Mouse (Mus musculus) ES-E14 (cell line): ENCODE measurements around the gene Zzz3. TPM values are rescaled to one million over a fixed set of nuclear protein-coding genes. Genes with fewer than 3 reads are reported as not detected.

Experiments
- DNase-seq: peaks from one replicate; pipeline ENCODE4 v3.0.0-alpha.2; 2013; ENCODE audit warnings: low read depth, low spot score
- H3K27ac ChIP-seq: 2 replicates; pipeline ENCODE4 v1.5.1; 2012; ENCODE audit warnings: low read depth, mild to moderate bottlenecking, low read length, moderate library complexity, mixed read lengths; ENCODE audit not compliant: poor library complexity, insufficient read depth, severe bottlenecking
- H3K36me3 ChIP-seq: 2 replicates; pipeline ENCODE4 v1.6.1; 2012; ENCODE audit warnings: mild to moderate bottlenecking, low read length, moderate library complexity, mixed read lengths; ENCODE audit not compliant: control insufficient read depth, poor library complexity, insufficient read depth, severe bottlenecking
- H3K4me1 ChIP-seq, 2 experiments: fragments of 150-350 bp in 1 of 2; sonication (generic) in 1 of 2; 2 replicates each; pipeline ENCODE4 v1.6.1; 2012; ENCODE audit warnings: low read length in 2 of 2, mild to moderate bottlenecking in 1 of 2, mixed read lengths in 1 of 2; ENCODE audit not compliant: control insufficient read depth in 2 of 2, insufficient read depth in 2 of 2, poor library complexity in 1 of 2
- H3K4me3 ChIP-seq, 2 experiments: fragments of 150-350 bp in 1 of 2; sonication (generic) in 1 of 2; 2 replicates each; pipeline ENCODE4 v1.5.1; 2012; ENCODE audit warnings: low read length in 2 of 2, low read depth in 1 of 2, mild to moderate bottlenecking in 1 of 2, mixed read lengths in 1 of 2; ENCODE audit not compliant: insufficient read depth in 1 of 2, poor library complexity in 1 of 2, severe bottlenecking in 1 of 2
- H3K9ac ChIP-seq: 2 replicates; pipeline ENCODE4 v1.6.1; 2012; ENCODE audit warnings: low read depth, mild to moderate bottlenecking, low read length, mixed read lengths; ENCODE audit not compliant: poor library complexity, insufficient read depth, severe bottlenecking
- H3K9me3 ChIP-seq: fragments of 150-350 bp; sonication (generic); 2 replicates; pipeline ENCODE4 v1.6.1; 2012; ENCODE audit warnings: low read depth, mild to moderate bottlenecking, low read length; ENCODE audit not compliant: control insufficient read depth, insufficient read depth
- CHD2 ChIP-seq: IDR thresholded peaks from 2 replicates; pipeline ENCODE4 v1.6.1; 2014; ENCODE audit warnings: mild to moderate bottlenecking, low read depth, low read length, inconsistent platforms
- HCFC1 ChIP-seq: IDR thresholded peaks from 2 replicates; pipeline ENCODE4 v1.6.1; 2012; ENCODE audit warnings: low read length, inconsistent platforms, borderline replicate concordance; ENCODE audit not compliant: insufficient read depth
- MAFK ChIP-seq: IDR thresholded peaks from 2 replicates; pipeline ENCODE4 v1.6.1; 2014; ENCODE audit warnings: mild to moderate bottlenecking, low read depth, low read length, inconsistent platforms; ENCODE audit not compliant: insufficient read depth
- ZC3H11A ChIP-seq: IDR thresholded peaks from 2 replicates; pipeline ENCODE4 v1.6.1; 2012; ENCODE audit warnings: low read depth, mild to moderate bottlenecking, inconsistent platforms, low read length, borderline replicate concordance
- ZNF384 ChIP-seq: IDR thresholded peaks from 2 replicates; pipeline ENCODE4 v1.6.1; 2012; ENCODE audit warnings: low read depth, low read length, inconsistent platforms
- in situ Hi-C, 2 experiments: fragments of 600-800 bp; cut with MboI; formaldehyde crosslinking; loops; one replicate each; pipeline ENCODE4 v1.15.1; 2025; ENCODE audit warnings: low sequenced_read_pairs in 2 of 2, inconsistent platforms in 1 of 2; ENCODE audit not compliant: unreplicated experiment in 2 of 2
- total RNA-seq: library from RNA; depleted of rRNA; stranded (reverse); fragments of 300-350 nt; gene quantifications from 2 replicates; pipeline ENCODE4 v1.2.3, GENCODE M21; 2012

Zzz3 gene
- total RNA-seq, 1 experiment = 40.9 TPM

DNA sequence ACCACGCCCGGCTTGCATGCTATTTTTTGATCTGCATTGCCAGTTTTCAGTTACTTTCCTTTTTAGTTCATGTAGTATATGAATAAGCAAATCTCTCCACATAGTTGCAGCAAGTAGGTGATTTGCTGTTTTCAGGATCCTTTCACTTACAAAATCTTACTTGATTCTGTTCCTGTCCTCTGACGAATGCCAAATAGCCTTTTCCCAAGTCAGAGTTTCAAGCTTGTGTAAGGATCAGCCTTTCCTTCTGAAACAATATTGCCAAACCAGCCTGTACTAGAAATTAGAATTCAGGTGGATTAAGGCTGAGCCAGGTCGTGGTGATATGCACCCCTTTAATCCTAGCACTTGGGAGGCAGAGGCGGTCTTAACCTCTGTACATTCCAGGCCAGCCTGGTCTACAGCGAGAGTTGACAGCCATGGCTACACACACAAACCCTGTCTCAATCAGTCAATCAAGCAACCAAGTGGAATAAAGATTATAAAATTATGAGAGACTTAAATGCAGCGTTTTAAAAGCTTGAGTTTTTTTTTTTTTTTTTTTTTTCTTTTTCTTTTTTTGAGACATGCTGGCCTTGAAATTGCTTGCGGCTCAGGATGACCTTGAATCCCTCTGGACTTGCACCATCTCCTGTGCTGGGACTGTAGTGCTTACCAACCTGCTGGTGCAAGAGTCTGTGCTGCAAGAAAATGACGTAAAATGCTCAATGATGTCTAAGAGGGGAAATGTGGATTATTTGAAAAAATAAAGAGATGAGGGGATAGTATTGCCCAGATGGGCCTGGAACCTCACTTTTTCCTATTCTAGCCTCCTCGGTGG is 47.1 kb upstream of the Zzz3 start:
- Histone ChIP-seq H3K9me3 (no peaks in the 10 kb centered on the region), H3K4me1 (peaks cover 0 to 7% of the 10 kb centered on the region in 2 experiments; a peak in 2 of 4 replicates), H3K27ac (no peak overlapping the region), H3K9ac (no peak overlapping the region), H3K4me3 (no peak overlapping the region), H3K36me3 (0 out of 2 replicates have a peak, but pooled peaks cover 2% of the 10 kb centered on the region)
- no peak for DNase-seq
- TF ChIP-seq HCFC1 (no peak), MAFK (no peak), ZC3H11A (no peak), ZNF384 (no peak), CHD2 (no peak)
- in situ Hi-C loops = no loop called here

DNA sequence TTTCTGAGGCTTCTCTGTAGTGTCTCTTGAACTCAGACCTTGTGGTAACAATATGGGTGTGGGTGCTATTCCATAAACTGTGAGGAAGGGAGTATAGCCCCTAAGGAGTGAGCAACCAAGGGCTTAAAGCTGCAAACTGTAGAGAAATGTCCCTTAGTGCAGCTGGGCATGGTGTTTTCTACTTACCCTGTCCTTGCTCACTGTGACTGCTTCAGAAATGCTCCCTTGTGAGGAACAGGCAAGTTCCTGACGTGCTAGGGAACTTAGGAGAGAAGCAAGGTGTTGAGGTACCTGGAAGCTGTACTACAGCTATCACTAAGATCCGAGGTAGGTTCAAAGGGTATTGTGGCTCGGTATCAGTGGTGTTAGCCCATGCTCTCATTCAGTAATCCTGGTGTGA is 44.8 kb upstream of the Zzz3 start:
- no peak overlapping the region for H3K27ac ChIP-seq
- TF ChIP-seq MAFK (no peak), HCFC1 (no peak), ZNF384 (no peak), CHD2 (no peak), ZC3H11A (no peak)
- 0 out of 2 replicates have a peak, but pooled peaks cover 2% of the 10 kb centered on the region for H3K36me3 ChIP-seq
- no peak for DNase-seq
- no peak overlapping the region for H3K4me3 ChIP-seq
- H3K4me1 ChIP-seq = peaks cover 0 to 7% of the 10 kb centered on the region in 2 experiments; a peak in 2 of 4 replicates
- H3K9ac ChIP-seq = no peak overlapping the region
- in situ Hi-C loops = no loop called here
- no peaks in the 10 kb centered on the region for H3K9me3 ChIP-seq

DNA sequence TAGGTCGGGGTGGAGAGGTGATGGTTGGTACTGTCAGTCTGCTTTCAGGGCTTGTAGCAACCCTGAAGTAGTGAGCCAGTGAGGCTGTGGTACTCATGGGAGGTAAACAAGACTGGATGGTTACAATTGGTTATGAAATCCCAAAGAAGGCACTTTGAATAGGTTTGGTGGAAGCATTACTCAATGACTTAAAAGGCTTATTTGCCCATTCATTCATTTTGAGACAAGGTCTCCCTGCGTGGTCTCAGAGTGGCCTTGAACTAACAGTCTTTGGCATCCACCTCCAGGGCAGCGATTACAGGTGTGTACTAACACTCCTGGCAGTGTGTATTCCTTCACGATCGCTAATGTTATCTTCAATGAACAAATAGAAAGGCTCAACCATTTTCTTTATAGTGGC is 44.3 kb upstream of the Zzz3 start:
- in situ Hi-C loops = no loop called here
- no peak for DNase-seq
- Histone ChIP-seq H3K9ac (no peak overlapping the region), H3K36me3 (0 out of 2 replicates have a peak, but pooled peaks cover 2% of the 10 kb centered on the region), H3K4me1 (peaks cover 0 to 9% of the 10 kb centered on the region in 2 experiments; a peak in 2 of 4 replicates), H3K27ac (no peak overlapping the region), H3K9me3 (no peaks in the 10 kb centered on the region), H3K4me3 (no peak overlapping the region)
- no peak for TF ChIP-seq MAFK
- TF ChIP-seq ZC3H11A = no peak
- no peak for TF ChIP-seq CHD2
- no peak for TF ChIP-seq ZNF384
- TF ChIP-seq HCFC1 = no peak

DNA sequence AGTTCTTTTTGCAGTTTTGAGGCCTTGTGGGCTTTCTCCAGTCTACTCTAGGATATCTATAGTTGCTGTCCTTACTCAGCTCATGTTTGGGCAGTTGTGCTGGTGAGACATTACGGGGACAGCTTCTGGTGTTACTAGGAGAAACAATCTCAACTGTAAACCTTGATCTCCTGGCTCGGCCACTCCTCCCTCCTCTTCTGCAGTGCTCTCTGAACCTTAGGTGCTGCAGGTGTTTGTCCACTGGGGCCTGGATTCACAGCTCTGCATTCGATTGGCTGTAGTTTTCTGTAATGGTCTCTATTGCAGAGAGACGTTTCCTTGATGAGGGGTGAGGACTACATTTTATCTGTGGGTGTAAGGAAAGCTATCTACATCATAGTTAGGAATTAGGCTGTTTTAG is 43.0 kb upstream of the Zzz3 start:
- TF ChIP-seq ZC3H11A (no peak), MAFK (no peak), HCFC1 (no peak), ZNF384 (no peak), CHD2 (no peak)
- Histone ChIP-seq H3K36me3 (0 out of 2 replicates have a peak, but pooled peaks cover 4% of the 10 kb centered on the region), H3K9ac (no peak overlapping the region; the same call in 1 of the 2 replicates), H3K4me3 (no peak overlapping the region), H3K27ac (no peak overlapping the region), H3K9me3 (no peaks in the 10 kb centered on the region), H3K4me1 (peaks cover 0 to 11% of the 10 kb centered on the region in 2 experiments; a peak in 2 of 4 replicates)
- no peak for DNase-seq
- in situ Hi-C loops = no loop called here
